Comparison of ENCODE assay signal across 9 mouse cellular contexts in the genomic region with DNA sequence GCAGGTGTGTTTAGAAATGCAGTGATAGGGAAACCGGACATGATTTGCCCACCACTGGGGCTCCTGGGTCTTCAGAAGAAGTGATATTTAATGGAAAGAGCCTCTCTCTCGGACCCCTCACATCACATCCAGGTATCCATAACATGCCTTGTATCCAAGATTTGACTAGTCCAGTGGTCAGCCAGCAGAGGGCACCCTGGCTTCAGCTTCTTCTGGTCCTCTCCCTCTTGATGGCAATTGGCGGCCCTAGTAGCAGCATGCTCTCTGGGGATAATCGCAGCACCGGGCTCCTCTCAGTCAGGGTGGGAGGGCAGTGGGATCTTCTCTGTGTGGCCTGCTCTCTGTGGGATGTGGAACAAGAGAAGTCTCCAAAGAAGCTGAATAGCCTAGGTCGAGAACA. TPM values are rescaled to one million over a fixed set of nuclear protein-coding genes. Genes with fewer than 3 reads are reported as not detected.
DNase-seq lines count a peak whose midpoint lies in the region.
"Had no signal": no experiment of that assay in that cellular context is flagged by ENCODE, and none has a peak within 500 bp of the region (broad histone marks: within the 10 kb centered on the region; RNA-seq: fewer than 3 reads in every experiment).

No protein-coding gene starts in this region.

- peak; percentile 8 for DNase-seq in layer of hippocampus, adult 11-12 months (ENCODE audit: low spot score)
- no peak for DNase-seq in layer of hippocampus, adult 9-10 months (ENCODE audit: low spot score)
- peak; percentile 50 for DNase-seq in NIH3T3 (ENCODE audit: low read depth)
- peak; percentile 69 to 72 for DNase-seq in cerebellum, adult 18-20 months
- DNase-seq in layer of hippocampus, postnatal 10 days (ENCODE audit: low spot score in 2 of 2), result peak; percentile 29 to 49
- DNase-seq in testis, postnatal 10 days (ENCODE audit: low spot score), result peak; percentile 70
- DNase-seq in heart, adult 8-10 months (ENCODE audit: low spot score), result no peak
- DNase-seq in spleen, adult 12 weeks (ENCODE audit: low spot score), result no peak

RNA-seq across cellular contexts. Expression of gene Gm17720, which starts 17.2 kb away (rescaled TPM):
- not detected for total RNA-seq in layer of hippocampus, postnatal 10 days (2021)
- total RNA-seq in heart, adult 8-10 months (2022), result not detected
- total RNA-seq: hematopoietic stem cell, adult 5-6 weeks had no signal

RNA-seq across cellular contexts. Expression of gene Gm21964, which starts 18.7 kb away (rescaled TPM):
- not detected for total RNA-seq in layer of hippocampus, postnatal 10 days (2021)
- not detected for total RNA-seq in heart, adult 8-10 months (2022)
- total RNA-seq: hematopoietic stem cell, adult 5-6 weeks had no signal

RNA-seq across cellular contexts. Expression of gene Zfp612, which starts 40.2 kb away (rescaled TPM):
- total RNA-seq in layer of hippocampus, postnatal 10 days (2021), result 10 to 100 TPM; 18.3 to 19.6 TPM
- 1 to 10 TPM; 5.7 to 9.3 (median 7.7) TPM for total RNA-seq in heart, adult 8-10 months (2022)

RNA-seq across cellular contexts. Expression of gene Calb2, which starts 48.3 kb away (rescaled TPM):
- 100 to 1,000 TPM; 106 to 116 TPM for total RNA-seq in layer of hippocampus, postnatal 10 days (2021)
- not detected for total RNA-seq in heart, adult 8-10 months (2022)
- total RNA-seq: hematopoietic stem cell, adult 5-6 weeks had no signal

Comparison
In these comparisons a context has a peak if more than half of its experiments do, and no peak if none do; other contexts are left out.
1. DNase-seq: peak in layer of hippocampus, adult 11-12 months (single experiment), NIH3T3 (single experiment), cerebellum, adult 18-20 months (2 of 2), layer of hippocampus, postnatal 10 days (2 of 2) and testis, postnatal 10 days (single experiment); none in layer of hippocampus, adult 9-10 months (single experiment), heart, adult 8-10 months (single experiment) and spleen, adult 12 weeks (single experiment).